Mouse (Mus musculus) macrophage (primary cell): ENCODE data around the gene Ndufb11. TPM values are rescaled to one million over a fixed set of nuclear protein-coding genes. Genes with fewer than 3 reads are reported as not detected.

ENCODE experiments used
- H3K27ac ChIP-seq: fragments of 350-480 bp; formaldehyde crosslinking; 2 replicates; pipeline ENCODE4 v1.9.0; 2021
- H3K36me3 ChIP-seq: fragments of 350-480 bp; formaldehyde crosslinking; 2 replicates; pipeline ENCODE4 v1.9.0; 2021; ENCODE audit errors: inconsistent target
- H3K4me3 ChIP-seq: fragments of 350-480 bp; formaldehyde crosslinking; 2 replicates; pipeline ENCODE4 v1.9.0; 2021; ENCODE audit errors: inconsistent target
- H3K79me2 ChIP-seq: fragments of 350-480 bp; formaldehyde crosslinking; 2 replicates; pipeline ENCODE4 v1.9.0; 2021; ENCODE audit errors: inconsistent target
- WGBS: methylation state at CpG from one replicate; pipeline ENCODE4 v1.1.7; 2026; ENCODE audit warnings: inconsistent platforms; ENCODE audit not compliant: missing documents; 5-methylcytosine and 5-hydroxymethylcytosine counted together
- polyA plus RNA-seq: library from polyadenylated mRNA; stranded (reverse); fragments of 250-400 nt; gene quantifications from 3 replicates; pipeline ENCODE4 v1.2.4, GENCODE M21; 2018; ENCODE audit warnings: inconsistent platforms

Ndufb11 gene
- polyA plus RNA-seq, 1 experiment from 2014 or later, result 51.7 TPM

- 91% methylated on average over 9 of the region's 9 CpGs for WGBS
- no peaks in the 10 kb centered on the region for H3K36me3 ChIP-seq
Observed at GRCm38 (mm10) chrX:20572683-20573082, 44.7 kb downstream of the Ndufb11 start.

GRCm38 (mm10) chrX:20571024-20571423 is 46.4 kb downstream of the Ndufb11 start:
- 100% methylated on average over 2 of the region's 2 CpGs for WGBS
- H3K4me3 ChIP-seq, result no peak overlapping the region
- H3K79me2 ChIP-seq, result no peaks in the 10 kb centered on the region
- no peak overlapping the region for H3K27ac ChIP-seq
- H3K36me3 ChIP-seq, result no peaks in the 10 kb centered on the region

More at GRCm38 (mm10) chrX:20572683-20573082, 44.7 kb downstream of the Ndufb11 start:
- H3K4me3 ChIP-seq, result no peak overlapping the region
- H3K79me2 ChIP-seq, result no peaks in the 10 kb centered on the region
- H3K27ac ChIP-seq, result no peak overlapping the region

Other genes starting within 250 kb of the Ndufb11 start
- gene Jade3, start 191.9 kb downstream of the Ndufb11 start, polyA plus RNA-seq, result 2.7 to 4.4 TPM (median 3.1 TPM) in 3 replicates
- gene Rgn, start 67.8 kb downstream of the Ndufb11 start, polyA plus RNA-seq, result not detected in 3 replicates
- gene Rbm10, start 116 bp downstream of the Ndufb11 start, polyA plus RNA-seq, result 15.1 to 22.1 TPM (median 20.8 TPM) in 3 replicates
- gene Uba1, start 40.7 kb upstream of the Ndufb11 start, polyA plus RNA-seq, result 132 to 239 TPM (median 169 TPM) in 3 replicates
- 25.7 to 45.0 TPM (median 39.9 TPM) in 3 replicates for gene Cdk16, start 70.3 kb upstream of the Ndufb11 start, polyA plus RNA-seq
- 2.1 to 5.9 TPM (median 4.1 TPM) in 3 replicates for gene Usp11, start 86.3 kb upstream of the Ndufb11 start, polyA plus RNA-seq
- 53.5 to 60.0 TPM (median 55.5 TPM) in 3 replicates for gene Araf, start 180.2 kb upstream of the Ndufb11 start, polyA plus RNA-seq